Mouse (Mus musculus) kidney, embryonic 14.5 days (tissue): Measurements from ENCODE around the gene Nfatc2ip. TPM values are rescaled to one million over a fixed set of nuclear protein-coding genes. Genes with fewer than 3 reads are reported as not detected.
"Not testable (repeated sequence)": the region's sequence is repeated elsewhere in the genome, so short reads cannot be mapped to it uniquely, and the experiment has no call there.

ENCODE experiments used
- ATAC-seq: fragments of 200-750 bp; cut with Nextera tagmentation; 2 replicates; pipeline ENCODE4 v1.8.0; 2017; ENCODE audit warnings: moderate number of reproducible peaks, mild to moderate bottlenecking, moderate TSS enrichment, moderate library complexity; ENCODE audit not compliant: low FRiP score, low TSS enrichment
- H3K27ac ChIP-seq: fragments of 300-500 bp; sonication (generic); 2 replicates; pipeline ENCODE4 v1.5.1; 2014; ENCODE audit warnings: low read depth, mild to moderate bottlenecking, low read length, moderate library complexity, mixed read lengths
- H3K27me3 ChIP-seq: fragments of 300-500 bp; sonication (generic); 2 replicates; pipeline ENCODE4 v1.6.1; 2014; ENCODE audit warnings: mild to moderate bottlenecking, low read length; ENCODE audit not compliant: control insufficient read depth, insufficient read depth
- H3K36me3 ChIP-seq: fragments of 300-500 bp; sonication (generic); 2 replicates; pipeline ENCODE4 v1.6.1; 2014; ENCODE audit warnings: low read length, mixed read lengths; ENCODE audit not compliant: control insufficient read depth, insufficient read depth
- H3K4me1 ChIP-seq: fragments of 300-500 bp; sonication (generic); 2 replicates; pipeline ENCODE4 v1.6.1; 2014; ENCODE audit warnings: low read length, mixed read lengths; ENCODE audit not compliant: control insufficient read depth, insufficient read depth
- H3K4me2 ChIP-seq: fragments of 300-500 bp; sonication (generic); replicated peaks from 2 replicates; pipeline ENCODE4 v1.6.1; 2014; ENCODE audit warnings: low read depth, mild to moderate bottlenecking, low read length
- H3K4me3 ChIP-seq: fragments of 300-500 bp; sonication (generic); 2 replicates; pipeline ENCODE4 v1.5.1; 2014; ENCODE audit warnings: mild to moderate bottlenecking, low read length
- H3K9ac ChIP-seq: fragments of 300-500 bp; sonication (generic); 2 replicates; pipeline ENCODE4 v1.6.1; 2014; ENCODE audit warnings: low read depth, mild to moderate bottlenecking, low read length, moderate library complexity
- H3K9me3 ChIP-seq: fragments of 300-500 bp; sonication (generic); 2 replicates; pipeline ENCODE4 v1.6.1; 2016; ENCODE audit warnings: low read length; ENCODE audit not compliant: control insufficient read depth
- WGBS: fragments of 180-500 bp; shearing (Covaris S2); extraction: QIAGEN DNeasy Blood & Tissue Kit; methylation state at CpG from one replicate; pipeline ENCODE4 v1.1.7; 2014; 5-methylcytosine and 5-hydroxymethylcytosine counted together
- polyA plus RNA-seq: library from polyadenylated mRNA; unstranded; fragments of >200 nt; fragmentation: Nextera tagmentation; extraction: Ambion mirVana; gene quantifications from 2 replicates; pipeline ENCODE4 v1.2.1, GENCODE M21; 2014

Gene Nfatc2ip
- polyA plus RNA-seq, 1 experiment from 2014 or later, result 2.8 TPM

GRCm38 (mm10) chr7:126417045-126417444 is 20.5 kb upstream of the Nfatc2ip start:
- no peaks in the 10 kb centered on the region for H3K36me3 ChIP-seq
- no peak overlapping the region for H3K4me3 ChIP-seq
- 41% methylated on average over 8 of the region's 8 CpGs for WGBS
- no peaks in the 10 kb centered on the region for H3K4me1 ChIP-seq
- H3K4me2 ChIP-seq, result no peak overlapping the region
- H3K9me3 ChIP-seq, result no peaks in the 10 kb centered on the region
- no peak overlapping the region for H3K27ac ChIP-seq
- ATAC-seq, result no peak
- no peak overlapping the region for H3K9ac ChIP-seq
- H3K27me3 ChIP-seq, result no peaks in the 10 kb centered on the region

DNA sequence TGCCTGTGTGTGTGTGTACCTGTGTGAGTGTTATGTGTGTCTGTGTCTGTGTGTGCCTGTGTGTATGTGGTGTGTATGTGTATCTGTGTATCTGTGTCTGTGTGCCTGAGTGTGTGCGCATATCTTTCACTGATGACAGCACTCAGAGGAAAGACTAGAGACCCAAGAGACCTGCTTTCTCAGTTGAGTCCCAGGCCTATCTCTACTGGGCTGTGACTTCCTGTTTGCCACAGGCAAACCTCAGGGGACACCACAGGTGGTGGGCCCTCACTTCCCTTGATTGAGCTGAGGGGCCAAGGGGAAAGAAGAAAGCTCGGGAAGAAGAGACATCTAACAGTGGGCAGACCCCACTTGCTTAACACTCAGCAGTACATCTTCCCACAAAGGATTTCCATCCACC is 20.1 kb upstream of the Nfatc2ip start:
- Histone ChIP-seq H3K4me1 (no peaks in the 10 kb centered on the region), H3K9ac (no peak overlapping the region), H3K27me3 (no peaks in the 10 kb centered on the region), H3K27ac (no peak overlapping the region), H3K4me3 (no peak overlapping the region), H3K4me2 (no peak overlapping the region), H3K9me3 (no peaks in the 10 kb centered on the region), H3K36me3 (no peaks in the 10 kb centered on the region)
- WGBS, result 61% methylated on average over 2 of the region's 2 CpGs
- ATAC-seq, result no peak

DNA sequence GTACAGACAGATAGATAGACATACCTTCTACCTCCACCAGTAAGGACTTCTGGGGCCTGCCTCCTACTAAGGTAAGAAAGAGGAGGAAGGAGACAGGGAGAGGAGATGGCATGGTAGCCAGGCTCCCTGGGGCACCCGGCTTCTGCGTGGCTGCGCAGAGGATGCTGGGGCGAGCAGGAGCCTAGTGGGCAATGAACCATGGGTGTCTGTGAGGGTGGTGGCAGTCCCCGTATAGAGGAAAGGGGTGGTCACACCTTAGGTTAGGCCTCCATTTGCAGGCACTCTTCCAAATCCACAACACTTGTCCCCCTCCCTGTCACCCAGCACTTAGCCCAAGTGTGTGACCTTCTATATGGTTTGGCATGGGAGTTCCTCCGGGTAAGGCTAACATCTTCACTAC is 18.2 kb upstream of the Nfatc2ip start, which contains the start of gene Cd19:
Gene Cd19, minus strand, starts transcription at position 165 of the 400 bp plus-strand sequence.
- ATAC-seq, result no peak
- H3K36me3 ChIP-seq, result no peaks in the 10 kb centered on the region
- H3K27ac ChIP-seq, result no peak within 1 kb of the TSS
- H3K9me3 ChIP-seq, result no peaks in the 10 kb centered on the region
- no peak within 1 kb of the TSS for H3K4me2 ChIP-seq
- no peak within 1 kb of the TSS for H3K9ac ChIP-seq
- WGBS, result 84% methylated on average over 6 of the region's 6 CpGs
- no peak within 1 kb of the TSS for H3K4me3 ChIP-seq
- no peaks in the 10 kb centered on the region for H3K27me3 ChIP-seq
- no peaks in the 10 kb centered on the region for H3K4me1 ChIP-seq

DNA sequence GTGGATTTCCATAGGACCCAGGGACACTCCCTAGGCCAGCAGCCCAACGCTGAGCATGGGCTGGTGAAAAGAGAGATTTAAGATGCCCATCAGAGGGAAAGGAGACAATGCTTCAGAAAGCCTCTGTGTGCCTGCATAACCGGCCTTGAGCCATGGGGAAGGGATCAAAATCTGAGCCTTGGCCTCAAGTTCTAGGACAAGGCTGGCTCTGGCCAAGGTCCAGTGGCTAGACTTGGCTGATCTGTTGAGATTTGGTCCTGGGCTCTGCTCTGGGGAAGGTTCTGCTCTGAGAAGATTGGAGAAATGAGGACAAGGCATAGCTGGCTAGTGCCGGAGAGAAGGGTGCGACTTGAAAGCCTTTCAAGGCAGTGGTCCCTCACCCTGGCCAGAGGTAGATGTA is 14.5 kb upstream of the Nfatc2ip start:
- H3K4me1 ChIP-seq, result no peaks in the 10 kb centered on the region
- WGBS, result 89% methylated on average over 4 of the region's 4 CpGs
- H3K4me2 ChIP-seq, result no peak overlapping the region
- no peak overlapping the region for H3K9ac ChIP-seq
- H3K4me3 ChIP-seq, result no peak overlapping the region
- no peak overlapping the region for H3K27ac ChIP-seq
- no peaks in the 10 kb centered on the region for H3K36me3 ChIP-seq
- ATAC-seq, result no peak
- no peaks in the 10 kb centered on the region for H3K9me3 ChIP-seq
- H3K27me3 ChIP-seq, result no peaks in the 10 kb centered on the region

DNA sequence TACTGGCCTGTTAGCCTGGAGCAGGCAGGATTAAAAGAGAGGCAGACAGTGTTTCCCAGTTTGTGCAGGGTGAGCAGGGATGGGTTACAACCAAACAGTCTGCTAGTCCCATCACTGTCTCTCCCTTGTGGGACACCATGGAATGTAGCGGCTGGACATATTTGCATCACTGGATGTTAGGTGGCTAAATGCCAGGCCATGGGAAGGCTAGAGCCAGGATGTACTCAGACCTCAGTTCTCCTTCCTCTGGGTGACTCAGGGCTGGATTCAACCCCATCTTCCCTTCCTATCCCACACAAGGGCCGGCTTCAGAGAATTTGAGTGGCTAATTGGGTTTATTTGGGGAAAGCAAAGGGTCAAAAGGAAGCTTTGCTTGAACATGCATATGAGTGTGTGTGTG is 12.1 kb upstream of the Nfatc2ip start:
- no peak overlapping the region for H3K4me2 ChIP-seq
- no peaks in the 10 kb centered on the region for H3K9me3 ChIP-seq
- ATAC-seq, result no peak
- H3K4me1 ChIP-seq, result no peaks in the 10 kb centered on the region
- no peak overlapping the region for H3K27ac ChIP-seq
- WGBS, result 76% methylated on average over 2 of the region's 2 CpGs
- no peaks in the 10 kb centered on the region for H3K27me3 ChIP-seq
- no peaks in the 10 kb centered on the region for H3K36me3 ChIP-seq
- H3K4me3 ChIP-seq, result no peak overlapping the region
- H3K9ac ChIP-seq, result no peak overlapping the region

DNA sequence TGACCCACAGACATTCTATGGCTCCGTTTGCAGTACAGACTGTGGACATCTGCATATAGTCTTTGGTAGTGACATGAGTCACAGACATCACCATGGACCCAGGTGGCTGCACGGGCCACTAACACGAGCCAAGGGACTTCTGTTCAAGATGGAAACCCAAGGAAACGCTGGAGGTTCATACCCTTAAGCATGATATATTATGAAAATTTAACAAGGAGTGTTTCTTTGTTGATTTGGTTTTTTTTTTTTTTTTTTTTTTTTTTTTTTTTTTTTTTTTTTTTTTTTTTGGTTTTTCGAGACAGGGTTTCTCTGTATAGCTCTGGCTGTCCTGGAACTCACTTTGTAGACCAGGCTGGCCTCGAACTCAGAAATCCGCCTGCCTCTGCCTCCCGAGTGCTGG is 6.0 kb upstream of the Nfatc2ip start:
- not testable (repeated sequence) for H3K9ac ChIP-seq, H3K27me3 ChIP-seq, H3K9me3 ChIP-seq, H3K4me3 ChIP-seq, ATAC-seq, H3K36me3 ChIP-seq, H3K27ac ChIP-seq, H3K4me1 ChIP-seq, H3K4me2 ChIP-seq
- WGBS, result 77% methylated on average over 6 of the region's 8 CpGs

DNA sequence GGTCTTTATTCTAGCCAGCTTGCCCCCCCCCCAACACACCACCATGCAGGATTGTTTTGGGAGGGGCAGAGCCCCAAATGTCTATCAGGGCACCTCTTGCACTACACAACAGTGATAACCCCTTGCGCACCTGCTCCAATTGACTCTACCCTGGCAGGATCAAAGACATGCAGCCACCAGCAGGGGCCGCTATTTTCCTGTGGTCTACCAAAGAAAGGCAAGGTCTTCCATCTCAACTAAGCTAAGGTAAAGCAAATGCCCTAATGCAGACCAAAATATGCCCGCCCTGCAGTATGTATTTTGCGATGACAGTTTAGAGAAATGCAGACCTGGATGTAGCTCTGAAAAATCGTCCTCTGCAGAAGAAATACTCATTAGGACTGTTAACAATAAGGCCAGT is 3.0 kb upstream of the Nfatc2ip start:
- no peak overlapping the region for H3K4me2 ChIP-seq
- no peak for ATAC-seq
- no peak overlapping the region for H3K9ac ChIP-seq
- H3K36me3 ChIP-seq, result no peaks in the 10 kb centered on the region
- H3K4me3 ChIP-seq, result no peak overlapping the region
- WGBS, result 18% methylated on average over 5 of the region's 5 CpGs
- no peak overlapping the region for H3K27ac ChIP-seq
- no peaks in the 10 kb centered on the region for H3K9me3 ChIP-seq
- 0 out of 2 replicates have a peak, but pooled peaks cover 8% of the 10 kb centered on the region for H3K4me1 ChIP-seq
- H3K27me3 ChIP-seq, result no peaks in the 10 kb centered on the region

DNA sequence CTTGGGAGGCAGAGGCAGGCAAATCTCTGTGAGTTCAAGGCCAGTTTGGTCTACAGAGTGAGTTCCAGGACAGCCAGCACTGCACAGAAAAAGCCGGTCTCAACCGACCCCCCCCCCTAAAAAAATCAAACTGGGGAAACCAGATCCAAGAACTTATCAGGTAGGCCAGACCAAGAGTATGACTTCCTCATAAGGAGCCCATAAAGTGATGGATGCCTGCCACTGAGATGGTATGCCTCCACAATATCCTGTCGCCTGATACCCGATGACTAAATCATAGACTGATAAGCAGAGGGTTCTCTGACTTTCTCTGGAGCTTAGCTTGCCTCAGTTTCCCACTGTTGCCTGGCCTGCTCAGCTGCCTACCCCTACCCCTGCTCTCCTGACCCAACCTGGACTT is 1.3 kb upstream of the Nfatc2ip start:
- ATAC-seq, result no peak
- 90% methylated on average over 4 of the region's 4 CpGs for whole genome bisulfite sequencing

GRCm38 (mm10) chr7:126397221-126397620 is 684 bp upstream of the Nfatc2ip start:
- Histone ChIP-seq H3K9me3 (no peaks in the 10 kb centered on the region), H3K4me2 (peak overlapping the region; percentile 22; the same call in 1 of the 2 replicates), H3K4me3 (peak overlapping the region; percentile 8; the same call in 1 of the 2 replicates), H3K27me3 (no peaks in the 10 kb centered on the region), H3K27ac (no peak overlapping the region), H3K36me3 (no peaks in the 10 kb centered on the region), H3K4me1 (0 out of 2 replicates have a peak, but pooled peaks cover 8% of the 10 kb centered on the region), H3K9ac (peak overlapping the region; percentile 28; the same call in 1 of the 2 replicates)
- ATAC-seq, result no peak
- WGBS, result 61% methylated on average over 6 of the region's 6 CpGs

More for the DNA sequence above, 1.3 kb upstream of the Nfatc2ip start:
- Histone ChIP-seq H3K9me3 (no peaks in the 10 kb centered on the region), H3K4me2 (no peak overlapping the region), H3K36me3 (no peaks in the 10 kb centered on the region), H3K27me3 (no peaks in the 10 kb centered on the region), H3K27ac (no peak overlapping the region), H3K9ac (no peak overlapping the region), H3K4me1 (0 out of 2 replicates have a peak, but pooled peaks cover 8% of the 10 kb centered on the region), H3K4me3 (no peak overlapping the region)
